Mouse (Mus musculus): Measurements from ENCODE around the gene Galnt12. TPM values are rescaled to one million over a fixed set of nuclear protein-coding genes. Genes with fewer than 3 reads are reported as not detected.

Gene Galnt12
- polyA plus RNA-seq, 1 experiment = 0.45 TPM

DNA sequence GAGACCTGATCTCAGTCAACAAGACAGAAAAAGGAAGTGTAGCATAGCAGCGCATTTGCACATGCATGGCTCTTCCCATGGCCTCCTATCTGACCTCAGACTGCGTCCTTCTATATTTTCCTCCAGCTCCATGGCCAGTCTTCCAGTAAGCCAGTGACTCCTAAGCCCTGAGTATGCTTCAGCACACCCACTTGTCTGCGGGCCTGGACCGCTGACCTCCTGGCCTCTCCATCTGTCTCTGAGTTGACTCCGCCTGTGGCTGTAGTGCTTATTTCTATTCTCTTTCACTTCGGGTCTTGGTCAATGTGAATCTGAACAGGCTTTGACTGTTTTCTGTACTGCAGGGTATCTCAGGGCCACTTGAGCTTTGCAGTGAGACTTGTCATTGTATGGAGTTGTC, 52.1 kb downstream of the Galnt12 start:
- peaks cover 32% of the 10 kb centered on the region for H3K27me3 ChIP-seq (replicated peaks)
- H3K4me1 ChIP-seq = no peaks in the 10 kb centered on the region
- H3K4me3 ChIP-seq (replicated peaks) = no peak overlapping the region

DNA sequence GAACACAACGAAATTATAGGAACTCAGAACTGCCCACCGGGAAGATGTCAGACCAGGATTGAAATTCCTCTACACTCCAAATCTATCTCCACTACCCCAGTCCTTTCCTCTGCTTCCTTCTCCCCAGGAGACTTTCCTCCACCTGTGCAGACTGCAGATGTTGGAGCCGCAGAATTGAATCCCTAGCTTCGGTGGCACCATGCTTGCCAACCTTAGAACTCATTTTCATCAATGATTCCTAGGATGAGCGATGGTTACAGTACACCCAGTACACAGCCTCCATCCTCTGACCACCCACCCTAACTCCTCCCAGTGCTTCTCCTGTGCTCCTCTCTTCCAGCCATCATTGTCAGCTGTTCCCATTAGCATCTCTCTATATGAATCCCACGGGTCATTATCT, 53.6 kb downstream of the Galnt12 start:
- no peaks in the 10 kb centered on the region for H3K9me3 ChIP-seq
- no peaks in the 10 kb centered on the region for H3K36me3 ChIP-seq (replicated peaks; ENCODE audit: low read length)
- no peak overlapping the region for H3K4me3 ChIP-seq (replicated peaks)
- H3K27me3 ChIP-seq (replicated peaks) = peaks cover 26% of the 10 kb centered on the region
- H3K4me1 ChIP-seq = peaks cover 8% of the 10 kb centered on the region
- TF ChIP-seq FLI1 (IDR thresholded peaks at IDR 0.05; ENCODE audit: low read length) = no peak
- TF ChIP-seq GATA1 (IDR thresholded peaks at IDR 0.05; ENCODE audit: borderline replicate concordance, low read length) = no peak

More for the DNA sequence above, 52.1 kb downstream of the Galnt12 start:
- TF ChIP-seq GATA1 (IDR thresholded peaks at IDR 0.05; ENCODE audit: borderline replicate concordance, low read length) (no peak), FLI1 (IDR thresholded peaks at IDR 0.05; ENCODE audit: low read length) (no peak)
- Histone ChIP-seq H3K9me3 (no peaks in the 10 kb centered on the region), H3K36me3 (replicated peaks; ENCODE audit: low read length) (no peaks in the 10 kb centered on the region)

DNA sequence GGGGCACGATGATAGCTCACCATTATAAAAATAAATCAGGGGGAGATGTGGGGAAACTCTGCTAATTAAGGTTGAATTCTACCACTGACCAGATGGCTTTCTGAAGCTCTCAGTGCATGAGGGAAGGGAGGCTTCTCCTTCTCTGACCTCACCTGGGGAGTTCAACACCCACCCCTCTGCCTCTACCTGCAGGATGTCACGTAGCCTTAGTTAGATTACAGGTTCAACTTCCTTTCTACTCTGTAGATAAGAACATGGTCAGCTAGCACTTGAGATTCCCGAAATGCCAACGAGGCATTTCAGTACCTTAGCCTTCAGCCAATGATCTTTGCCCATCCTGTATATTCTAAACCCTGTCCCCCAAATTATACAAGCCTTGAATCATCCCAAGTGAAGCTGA, 54.9 kb downstream of the Galnt12 start:
- TF ChIP-seq GATA1 (IDR thresholded peaks at IDR 0.05; ENCODE audit: borderline replicate concordance, low read length) = no peak
- no peak for TF ChIP-seq FLI1 (IDR thresholded peaks at IDR 0.05; ENCODE audit: low read length)
- H3K4me1 ChIP-seq = peaks cover 14% of the 10 kb centered on the region
- no peak overlapping the region for H3K4me3 ChIP-seq (replicated peaks)
- peaks cover 25% of the 10 kb centered on the region for H3K27me3 ChIP-seq (replicated peaks)
- H3K36me3 ChIP-seq (replicated peaks; ENCODE audit: low read length) = no peaks in the 10 kb centered on the region
- no peaks in the 10 kb centered on the region for H3K9me3 ChIP-seq

DNA sequence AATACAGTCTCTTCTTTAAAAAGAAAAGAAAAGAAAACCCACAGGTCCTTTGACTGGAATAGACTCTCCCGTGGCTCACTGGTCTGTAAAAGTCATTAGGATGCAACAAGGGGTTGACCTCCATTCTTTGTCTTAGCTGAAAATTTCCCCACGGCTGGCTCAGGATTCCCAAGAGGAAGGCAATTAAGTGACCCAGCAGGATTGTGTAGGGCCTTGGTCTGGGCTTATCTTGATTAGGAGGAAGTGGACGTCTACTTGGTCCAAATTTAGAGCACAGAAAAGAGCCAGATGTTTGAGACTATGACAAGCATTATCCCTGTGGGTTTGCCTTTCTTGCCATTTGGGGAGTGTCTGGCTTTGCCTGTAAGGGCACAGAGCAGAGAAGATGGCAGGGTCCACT, 58.3 kb downstream of the Galnt12 start:
- peaks cover 14% of the 10 kb centered on the region for H3K4me1 ChIP-seq
- peak overlapping the region; percentile 21 for H3K4me3 ChIP-seq (replicated peaks)
- peaks cover 23% of the 10 kb centered on the region for H3K27me3 ChIP-seq (replicated peaks)
- no peak for TF ChIP-seq FLI1 (IDR thresholded peaks at IDR 0.05; ENCODE audit: low read length)
- no peak for TF ChIP-seq GATA1 (IDR thresholded peaks at IDR 0.05; ENCODE audit: borderline replicate concordance, low read length)
- peaks cover 3% of the 10 kb centered on the region; the same call in 1 of the 2 replicates for H3K9me3 ChIP-seq
- no peaks in the 10 kb centered on the region for H3K36me3 ChIP-seq (replicated peaks; ENCODE audit: low read length)

DNA sequence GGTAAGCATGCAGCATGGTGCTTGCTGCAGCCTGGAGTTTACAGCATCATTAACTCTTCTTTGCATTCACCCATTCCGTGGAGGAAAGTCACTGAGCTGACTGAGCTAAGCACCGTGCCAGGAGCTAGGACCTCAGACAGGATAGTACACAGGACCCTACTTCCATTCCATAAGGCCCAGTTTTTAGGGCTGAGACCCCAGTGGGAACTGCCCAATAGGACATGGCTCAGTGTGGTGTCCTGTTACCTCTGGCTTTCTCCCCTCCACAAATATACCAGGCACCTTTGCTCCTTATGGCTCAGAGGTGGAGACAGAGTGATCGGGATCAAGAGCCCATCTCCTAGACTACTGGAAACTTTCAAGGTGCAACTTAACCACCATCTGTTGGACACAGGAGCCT, 59.1 kb downstream of the Galnt12 start:
- no peaks in the 10 kb centered on the region for H3K36me3 ChIP-seq (replicated peaks; ENCODE audit: low read length)
- H3K27me3 ChIP-seq (replicated peaks) = peaks cover 20% of the 10 kb centered on the region
- H3K9me3 ChIP-seq = peaks cover 3% of the 10 kb centered on the region
- TF ChIP-seq FLI1 (IDR thresholded peaks at IDR 0.05; ENCODE audit: low read length) (no peak), GATA1 (IDR thresholded peaks at IDR 0.05; ENCODE audit: borderline replicate concordance, low read length) (no peak)
- H3K4me3 ChIP-seq (replicated peaks) = no peak overlapping the region
- peaks cover 14% of the 10 kb centered on the region for H3K4me1 ChIP-seq

DNA sequence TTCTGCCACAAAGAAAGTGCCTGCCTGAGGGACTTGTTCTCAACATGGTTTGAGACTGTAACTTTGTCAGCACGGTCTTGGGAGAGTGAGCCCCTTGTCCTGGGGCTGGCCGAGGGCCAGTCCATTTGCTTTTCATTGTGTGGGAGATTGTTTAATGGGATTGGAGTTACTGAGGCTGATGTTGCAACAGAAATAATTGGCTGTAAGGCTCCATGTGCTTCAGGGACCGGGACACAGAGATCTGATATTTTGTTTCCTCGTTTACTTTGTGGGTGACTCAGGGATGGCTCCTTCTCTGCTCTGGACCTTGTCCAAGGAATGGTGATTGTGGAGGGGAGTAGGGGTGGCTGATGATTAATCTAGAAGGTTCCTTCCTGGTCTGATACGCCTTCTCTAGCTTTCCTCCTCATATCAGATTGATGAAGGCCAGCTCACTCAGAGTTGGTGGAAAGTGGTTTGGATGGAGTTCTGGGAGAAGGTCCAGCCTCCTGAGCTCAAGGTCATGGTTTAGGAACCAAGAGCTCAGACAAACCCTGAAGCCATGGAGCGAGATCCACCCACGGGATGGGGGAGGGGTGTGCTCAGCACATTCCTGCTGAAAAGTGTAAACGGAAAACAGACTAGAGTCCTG, 60.0 kb downstream of the Galnt12 start:
- no peak overlapping the region for H3K4me3 ChIP-seq (replicated peaks)
- H3K9me3 ChIP-seq = peaks cover 3% of the 10 kb centered on the region
- H3K4me1 ChIP-seq = peaks cover 14% of the 10 kb centered on the region
- no peaks in the 10 kb centered on the region for H3K36me3 ChIP-seq (replicated peaks; ENCODE audit: low read length)
- peaks cover 15% of the 10 kb centered on the region for H3K27me3 ChIP-seq (replicated peaks)
- TF ChIP-seq GATA1 (IDR thresholded peaks at IDR 0.05; ENCODE audit: borderline replicate concordance, low read length) (no peak), FLI1 (IDR thresholded peaks at IDR 0.05; ENCODE audit: low read length) (no peak)

DNA sequence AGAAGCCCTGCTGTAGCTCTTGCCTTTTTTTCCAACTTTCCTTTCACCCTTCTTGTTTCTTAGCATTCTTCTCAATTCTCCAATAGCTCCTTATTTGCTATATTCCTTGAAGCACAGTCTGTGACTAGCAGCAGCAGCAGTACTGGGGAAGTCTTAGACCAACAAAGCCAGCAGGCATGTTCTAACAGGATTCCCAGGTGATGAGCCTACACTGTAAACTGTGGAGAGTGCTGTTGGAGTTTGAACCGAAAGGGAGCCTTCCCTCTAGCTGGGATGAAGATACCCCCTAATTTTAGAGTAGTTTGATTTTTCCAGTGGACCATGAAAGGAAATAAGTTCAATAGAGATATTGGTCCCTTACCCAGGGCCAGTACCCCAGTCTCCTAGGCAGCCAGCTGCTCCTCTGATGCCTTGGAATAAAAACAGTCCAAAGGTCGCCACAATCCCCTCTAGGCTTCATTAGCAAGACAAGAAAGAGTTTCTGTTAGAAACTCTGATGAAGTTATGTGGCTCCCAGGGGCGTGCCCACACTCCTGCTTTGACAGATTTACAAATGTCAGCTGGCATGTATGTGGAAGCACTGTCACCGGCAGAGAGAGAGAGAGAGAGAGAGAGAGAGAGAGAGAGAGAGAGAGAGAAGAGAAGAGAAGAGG, 69.5 kb downstream of the Galnt12 start:
- peaks cover 16% of the 10 kb centered on the region for H3K27me3 ChIP-seq (replicated peaks)
- H3K4me1 ChIP-seq = no peaks in the 10 kb centered on the region
- peaks cover 8% of the 10 kb centered on the region; the same call in 1 of the 2 replicates for H3K9me3 ChIP-seq
- no peak overlapping the region for H3K4me3 ChIP-seq (replicated peaks)
- H3K36me3 ChIP-seq (replicated peaks; ENCODE audit: low read length) = no peaks in the 10 kb centered on the region
- no peak for TF ChIP-seq GATA1 (IDR thresholded peaks at IDR 0.05; ENCODE audit: borderline replicate concordance, low read length)
- no peak for TF ChIP-seq FLI1 (IDR thresholded peaks at IDR 0.05; ENCODE audit: low read length)

DNA sequence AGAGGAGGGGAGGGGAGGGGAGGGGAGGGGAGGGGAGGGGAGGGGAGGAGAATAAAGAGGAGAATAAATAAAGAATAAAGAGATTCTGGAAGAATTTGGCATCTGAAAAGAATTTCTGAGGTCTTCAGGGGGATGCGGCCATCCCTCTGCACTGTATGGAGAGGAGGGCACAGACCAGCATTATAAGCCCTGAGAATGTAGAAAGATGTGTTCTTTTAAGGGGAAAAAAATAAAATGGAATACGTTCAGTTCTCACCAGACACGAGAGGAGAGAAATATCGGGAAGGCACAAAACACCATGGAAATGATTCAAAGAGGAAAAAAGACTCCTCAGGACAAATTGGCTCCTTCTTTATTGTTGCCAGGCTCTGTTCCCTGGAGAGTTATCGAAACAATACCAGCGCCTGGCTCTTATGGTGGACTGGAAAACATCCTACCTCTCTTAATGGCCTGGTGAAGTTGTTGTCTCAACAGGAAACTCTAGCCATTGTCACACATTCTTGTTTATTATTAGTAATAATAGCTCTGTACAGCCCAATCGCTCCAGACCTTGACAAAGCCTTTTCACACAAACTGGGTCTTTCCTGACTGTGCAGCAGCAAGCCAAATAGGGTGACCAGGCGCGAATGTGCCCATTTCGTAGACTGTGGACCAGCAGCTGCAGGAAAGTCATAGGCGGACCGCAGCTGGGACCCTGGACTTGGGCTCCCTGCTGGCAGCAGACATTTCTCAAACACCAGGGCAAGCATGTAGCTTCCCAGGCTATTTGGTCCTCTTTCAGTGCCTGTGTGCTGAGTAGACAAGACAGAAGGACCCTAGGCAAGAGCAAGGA, 70.3 kb downstream of the Galnt12 start:
- no peak for TF ChIP-seq FLI1 (IDR thresholded peaks at IDR 0.05; ENCODE audit: low read length)
- no peak for TF ChIP-seq GATA1 (IDR thresholded peaks at IDR 0.05; ENCODE audit: borderline replicate concordance, low read length)
- no peaks in the 10 kb centered on the region for H3K36me3 ChIP-seq (replicated peaks; ENCODE audit: low read length)
- no peaks in the 10 kb centered on the region for H3K4me1 ChIP-seq
- peaks cover 8% of the 10 kb centered on the region; the same call in 1 of the 2 replicates for H3K9me3 ChIP-seq
- H3K4me3 ChIP-seq (replicated peaks) = no peak overlapping the region
- peaks cover 17% of the 10 kb centered on the region for H3K27me3 ChIP-seq (replicated peaks)

DNA sequence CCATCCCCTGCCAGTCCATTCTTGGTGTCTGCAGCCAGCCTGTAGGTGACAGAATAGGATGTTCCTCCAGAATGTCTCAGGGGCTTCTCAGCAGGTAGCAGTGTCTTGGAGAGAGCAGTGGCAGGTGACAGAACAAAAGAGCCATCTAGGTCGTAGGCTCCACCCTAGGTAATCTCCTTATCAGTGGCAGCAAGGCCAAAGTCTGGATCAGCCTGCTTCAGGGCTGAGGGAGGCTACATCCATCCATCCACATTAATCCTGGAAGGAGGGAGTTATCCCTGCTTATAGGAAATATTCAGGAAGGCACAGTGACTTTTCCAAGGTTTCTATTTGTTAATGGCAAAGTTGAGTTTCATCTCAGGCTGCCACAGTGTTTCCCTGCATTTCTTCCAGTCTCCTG, 80.6 kb downstream of the Galnt12 start:
- no peak for TF ChIP-seq FLI1 (IDR thresholded peaks at IDR 0.05; ENCODE audit: low read length)
- no peak for TF ChIP-seq GATA1 (IDR thresholded peaks at IDR 0.05; ENCODE audit: borderline replicate concordance, low read length)
- H3K4me1 ChIP-seq = peaks cover 7% of the 10 kb centered on the region
- H3K4me3 ChIP-seq (replicated peaks) = no peak overlapping the region
- peaks cover 9% of the 10 kb centered on the region for H3K27me3 ChIP-seq (replicated peaks)
- H3K9me3 ChIP-seq = peaks cover 10% of the 10 kb centered on the region; the same call in 1 of the 2 replicates
- H3K36me3 ChIP-seq (replicated peaks; ENCODE audit: low read length) = no peaks in the 10 kb centered on the region

Other genes with a start within 250 kb of the Galnt12 start
- gene Gabbr2, start 100.0 kb upstream of the Galnt12 start, polyA plus RNA-seq (2012; ENCODE audit: insufficient read depth, low replicate concordance) = not detected in 2 replicates
- gene Anks6, start 34.5 kb upstream of the Galnt12 start, polyA plus RNA-seq (2012; ENCODE audit: insufficient read depth, low replicate concordance) = 0.13 TPM in 1 of 2 replicates, not detected in the other
- gene Col15a1, start 116.3 kb downstream of the Galnt12 start, polyA plus RNA-seq (2012; ENCODE audit: insufficient read depth, low replicate concordance) = 0.16 TPM in 1 of 2 replicates, not detected in the other

All from megakaryocyte, embryonic 14.5 days (primary cell).